Mouse (Mus musculus) NIH3T3 (cell line): ENCODE data around the gene Polr2a.

Experiments
- DNase-seq: peaks from one replicate; pipeline ENCODE4 v3.0.0-alpha.2; 2012; ENCODE audit warnings: low read depth

Polr2a gene

GRCm38 (mm10) chr11:69781828-69782227 lies 23.4 kb upstream of the Polr2a start:
- DNase-seq: no peak

- DNase-seq: no peak
Observed at GRCm38 (mm10) chr11:69778985-69779384, 20.5 kb upstream of the Polr2a start.

DNA sequence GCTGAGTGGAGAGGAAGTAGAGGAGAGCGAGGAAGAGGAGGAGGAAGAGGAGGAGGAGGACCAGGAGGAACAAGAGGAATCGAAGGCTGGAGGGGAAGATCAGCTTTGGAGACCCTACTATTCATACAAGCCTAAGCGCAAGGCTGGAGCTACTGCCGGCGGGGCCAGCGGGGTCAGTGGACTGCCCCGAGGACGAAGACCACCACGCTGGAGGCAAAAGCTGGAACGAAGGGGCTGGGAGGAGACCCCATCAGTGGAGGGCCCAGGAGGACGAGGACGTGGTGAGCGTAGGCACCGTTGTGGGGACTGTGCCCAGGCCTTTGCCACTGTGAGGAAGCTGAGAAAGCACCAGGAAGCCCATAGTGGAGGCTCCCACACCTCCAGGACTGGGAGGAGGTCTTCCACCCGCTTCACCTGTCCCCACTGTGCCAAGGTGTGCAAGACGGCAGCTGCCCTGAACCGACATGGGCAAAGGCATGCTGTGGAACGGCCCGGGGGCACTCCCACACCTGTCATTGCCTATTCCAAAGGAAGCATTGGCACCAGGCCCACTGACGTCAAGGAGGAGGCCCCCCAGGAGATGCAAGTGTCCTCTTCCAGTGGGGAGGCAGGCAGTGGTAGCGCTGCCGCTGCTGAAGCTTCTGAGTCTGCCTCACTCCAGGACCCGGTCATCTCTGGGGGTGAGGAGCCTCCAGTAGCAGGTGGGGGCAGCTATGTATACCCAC lies 20.0 kb upstream of the Polr2a start:
- no peak for DNase-seq

DNA sequence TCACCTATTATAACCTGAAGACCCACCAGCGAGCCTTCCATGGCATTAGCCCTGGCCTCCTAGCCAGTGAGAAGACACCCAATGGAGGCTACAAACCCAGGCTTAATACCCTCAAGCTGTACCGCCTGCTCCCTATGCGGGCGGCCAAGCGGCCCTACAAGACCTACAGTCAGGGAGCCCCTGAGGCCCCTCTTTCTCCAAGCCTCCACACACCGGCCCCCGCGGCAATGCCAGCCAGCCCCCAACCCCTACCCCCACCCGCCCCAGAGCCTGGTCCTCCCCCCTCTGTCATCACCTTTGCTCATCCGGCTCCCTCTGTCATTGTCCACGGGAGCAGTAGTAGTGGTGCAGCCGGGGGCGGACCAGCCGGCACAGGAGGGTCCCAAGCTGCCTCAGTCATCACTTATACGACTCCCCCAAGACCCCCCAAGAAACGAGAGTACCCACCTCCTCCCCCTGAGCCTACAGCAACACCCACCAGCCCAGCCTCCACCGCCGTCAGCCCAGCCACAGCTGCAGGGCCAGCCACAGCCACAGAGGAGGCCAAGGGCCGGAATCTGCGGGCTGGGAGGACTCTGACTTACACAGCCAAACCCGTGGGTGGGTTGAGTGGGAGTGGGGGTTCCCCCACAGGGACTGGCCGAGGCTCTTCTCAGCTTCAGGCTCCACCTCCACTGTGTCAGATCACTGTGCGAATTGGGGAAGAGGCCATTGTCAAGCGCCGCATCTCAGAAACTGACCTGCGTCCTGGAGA lies 19.2 kb upstream of the Polr2a start:
- DNase-seq: no peak

DNA sequence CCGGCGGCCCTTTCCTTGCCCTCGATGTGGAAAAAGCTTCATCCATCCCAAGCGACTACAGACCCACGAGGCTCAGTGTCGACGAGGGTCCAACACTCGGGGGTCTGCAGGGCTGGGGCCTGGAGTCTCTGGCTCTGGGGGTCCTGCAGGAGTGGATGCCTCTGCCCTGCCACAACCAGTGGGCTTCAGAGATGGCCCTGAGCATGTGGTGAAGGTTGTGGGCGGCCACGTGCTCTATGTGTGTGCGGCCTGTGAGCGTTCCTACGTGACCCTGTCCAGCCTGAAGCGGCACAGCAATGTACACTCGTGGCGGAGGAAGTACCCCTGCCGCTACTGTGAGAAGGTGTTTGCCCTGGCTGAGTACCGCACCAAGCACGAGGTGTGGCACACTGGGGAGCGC lies 18.1 kb upstream of the Polr2a start:
- DNase-seq: no peak

GRCm38 (mm10) chr11:69775716-69776115 lies 17.3 kb upstream of the Polr2a start:
- DNase-seq: no peak

DNA sequence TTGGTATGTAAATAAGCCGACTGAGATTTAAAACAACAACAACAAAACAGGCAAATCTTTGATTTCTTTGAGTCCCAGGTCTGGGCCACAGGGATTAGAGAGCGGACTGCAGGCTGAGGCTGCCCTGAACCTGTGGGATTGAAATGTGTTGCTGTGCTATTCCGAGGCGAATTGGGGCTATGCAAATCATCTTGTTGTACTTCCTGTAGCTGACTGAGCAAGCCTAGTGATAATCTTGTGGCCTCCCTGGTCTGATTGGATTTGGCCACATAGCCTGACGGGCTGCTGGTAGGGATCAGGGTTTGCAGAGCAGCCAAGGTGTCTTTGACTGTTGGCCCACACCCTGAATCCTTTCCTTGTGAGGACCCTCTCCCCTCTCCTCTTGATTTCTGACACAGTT lies 16.5 kb upstream of the Polr2a start:
- DNase-seq: no peak

DNA sequence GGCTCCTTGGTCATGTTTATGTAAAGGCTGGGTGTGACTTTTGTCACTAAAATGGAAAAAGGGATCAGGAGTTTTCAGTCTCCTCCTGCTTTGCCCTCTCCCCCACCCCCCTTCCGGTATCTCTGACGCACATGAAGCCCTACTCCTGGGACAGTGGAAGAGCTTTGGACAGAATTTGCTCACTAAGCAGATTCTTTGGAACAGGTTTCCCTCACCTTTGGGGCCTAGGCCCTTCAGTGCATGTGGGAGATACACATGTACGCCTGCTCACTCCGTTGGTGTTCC lies 9.1 kb upstream of the Polr2a start:
- no peak for DNase-seq

GRCm38 (mm10) chr11:69766872-69767624 lies 8.6 kb upstream of the Polr2a start:
- no peak for DNase-seq

- peak; percentile 78 for DNase-seq
Observed at GRCm38 (mm10) chr11:69766126-69766609, 7.7 kb upstream of the Polr2a start.

- DNase-seq: peak; percentile 55
Observed at GRCm38 (mm10) chr11:69765221-69766125, 7.0 kb upstream of the Polr2a start, which contains the start of gene Zbtb4. Gene Zbtb4 (plus strand): TSS chr11:69765912.

DNA sequence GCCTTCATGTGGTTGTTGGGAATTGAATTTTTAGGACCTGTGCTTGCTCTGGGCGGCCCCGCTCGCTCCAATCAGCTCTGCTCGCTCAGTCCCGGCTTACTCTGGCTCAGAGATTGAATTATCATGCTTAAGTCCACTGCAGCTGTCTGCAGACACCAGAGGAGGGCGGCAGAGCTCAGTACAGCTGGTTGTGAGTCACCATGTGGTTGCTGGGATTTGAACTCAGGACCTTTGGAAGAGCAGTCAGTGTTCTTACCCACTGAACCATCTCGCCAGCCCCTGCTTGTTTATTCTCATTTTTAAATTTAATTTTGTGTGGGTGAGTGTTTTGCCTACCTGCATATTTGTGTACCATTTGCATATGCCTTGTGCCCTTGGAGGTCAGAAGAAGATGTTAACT lies 5.1 kb upstream of the Polr2a start:
- peak; percentile 57 for DNase-seq

GRCm38 (mm10) chr11:69761868-69762267 lies 3.4 kb upstream of the Polr2a start, which contains the start of gene Slc35g3:
Gene Slc35g3 (minus strand): TSS chr11:69761968.
- no peak for DNase-seq

DNA sequence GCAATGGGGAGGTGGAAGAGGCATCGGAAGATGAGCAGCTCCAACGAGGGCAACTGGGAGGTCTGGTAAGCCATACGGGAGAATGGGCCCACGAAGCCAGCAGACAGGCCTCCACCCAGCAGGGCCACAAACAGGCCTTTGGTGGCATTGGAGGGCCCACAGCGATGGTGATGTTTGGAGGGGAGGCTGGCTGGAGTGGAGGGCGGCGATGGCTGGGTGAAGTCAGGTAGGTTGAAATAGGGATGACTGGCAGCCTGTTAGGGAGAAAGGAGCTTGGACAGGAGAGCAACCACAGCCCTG lies 2.4 kb upstream of the Polr2a start:
- no peak for DNase-seq

GRCm38 (mm10) chr11:69760160-69760900 lies 1.9 kb upstream of the Polr2a start:
- no peak for DNase-seq

DNA sequence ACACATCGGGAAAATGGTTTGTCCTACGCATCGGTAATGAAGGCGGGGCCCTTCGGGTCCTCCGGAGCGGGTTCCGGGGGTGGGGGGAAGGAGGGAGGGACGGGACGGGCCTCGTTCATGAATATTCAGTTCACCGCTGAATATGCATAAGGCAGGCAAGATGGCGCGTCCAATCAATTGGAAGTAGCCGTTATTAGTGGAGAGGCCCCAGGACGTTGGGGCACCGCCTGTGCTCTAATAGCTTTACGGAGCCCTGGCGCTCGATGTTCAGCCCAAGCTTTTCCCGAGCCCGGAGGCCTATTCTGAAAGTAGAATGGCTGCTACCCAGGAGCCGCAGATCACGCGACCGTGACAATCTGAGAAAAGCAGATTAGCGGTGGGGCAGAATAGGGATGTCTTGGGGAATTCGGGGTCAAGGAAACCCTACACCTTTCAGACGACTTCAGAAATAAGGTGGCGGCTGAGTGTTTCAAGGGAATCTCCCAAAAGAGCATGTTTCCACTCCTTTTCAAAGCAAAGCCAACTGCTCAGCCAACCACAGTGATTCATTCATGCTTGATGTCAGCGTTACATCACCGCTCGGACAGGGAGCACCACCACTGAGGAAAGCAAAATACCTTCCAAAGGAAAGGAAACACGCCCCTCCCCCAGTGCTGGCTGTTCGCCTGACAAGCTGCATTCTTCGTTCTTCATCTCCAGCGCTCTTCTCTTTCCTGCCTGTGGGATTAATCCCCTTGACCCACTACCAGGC lies 709 bp upstream of the Polr2a start:
- peak; percentile 94 for DNase-seq

GRCm38 (mm10) chr11:69758090-69758456 lies 364 bp downstream of the Polr2a start:
- DNase-seq: peak; percentile 99

GRCm38 (mm10) chr11:69757303-69758089 lies 941 bp downstream of the Polr2a start:
- DNase-seq: no peak

DNA sequence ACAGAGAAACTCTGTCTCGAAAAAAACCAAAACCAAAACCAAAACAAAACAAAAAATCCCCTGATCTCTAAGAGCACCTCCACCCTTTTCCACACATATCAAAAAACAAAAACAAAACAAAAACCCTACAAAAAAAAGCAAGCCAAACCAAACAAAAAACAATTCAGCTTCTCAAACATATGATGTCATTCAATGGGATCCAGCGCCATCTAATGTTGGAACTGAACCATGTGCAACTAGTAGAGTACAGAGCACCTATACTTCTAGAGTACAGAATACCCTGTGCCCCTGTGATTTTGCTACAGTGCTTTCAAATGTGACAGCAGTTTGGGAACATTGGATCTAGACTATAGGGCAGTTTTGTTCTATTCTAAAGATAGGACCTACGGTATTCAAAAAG lies 3.7 kb downstream of the Polr2a start:
- peak; percentile 85 for DNase-seq

DNA sequence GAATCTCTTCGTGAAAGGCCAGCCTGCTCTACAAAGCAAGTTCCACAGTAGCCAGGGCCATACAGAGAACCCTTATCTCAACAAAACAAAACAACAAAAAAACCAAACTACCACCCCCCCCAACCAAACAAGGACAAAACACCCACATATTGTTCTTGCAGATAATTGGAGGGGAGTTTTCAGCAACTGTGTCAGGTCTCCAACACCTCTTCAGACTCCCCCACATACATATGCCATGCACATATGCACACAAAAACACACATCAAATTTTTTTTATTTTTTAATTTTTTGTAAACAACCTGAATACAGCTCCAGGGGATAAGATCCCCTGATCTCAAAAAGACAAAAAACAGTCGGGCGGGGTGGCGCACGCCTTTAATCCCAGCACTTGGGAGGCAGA lies 4.2 kb downstream of the Polr2a start:
- DNase-seq: no peak
